Mouse (Mus musculus) left cerebral cortex, postnatal 14 days (tissue): ENCODE measurements around the gene Cadm2. TPM values are rescaled to one million over a fixed set of nuclear protein-coding genes. Genes with fewer than 3 reads are reported as not detected.

Source experiments
- DNase-seq, 2 experiments: peaks; one replicate each; pipeline ENCODE4 v3.0.0; 2021 to 2022; ENCODE audit warnings: low spot score in 2 of 2, mixed read lengths in 1 of 2
- intact Hi-C: fragments of 180-260 bp; cut with DNase I; formaldehyde crosslinking; loops from one replicate; pipeline ENCODE4 v1.15.1; 2025
- total RNA-seq, 2 experiments: library from RNA; stranded (reverse); gene quantifications; 2 replicates each; pipeline ENCODE4 v1.2.3; 2021

Gene Cadm2
- total RNA-seq, 2 experiments from 2014 or later: 306 to 358 TPM

GRCm38 (mm10) chr16:66997461-66997860 is 623.2 kb downstream of the Cadm2 start:
- DNase-seq: no peak
- intact Hi-C loops: no loop called here

- intact Hi-C loops: no loop called here
- DNase-seq: no peak
Measured at GRCm38 (mm10) chr16:66987741-66988140, 633.0 kb downstream of the Cadm2 start.

GRCm38 (mm10) chr16:66986879-66987278 is 633.8 kb downstream of the Cadm2 start:
- DNase-seq: no peak
- intact Hi-C loops: no loop called here

GRCm38 (mm10) chr16:66970912-66971311 is 649.8 kb downstream of the Cadm2 start:
- no peak for DNase-seq
- intact Hi-C loops: no loop called here

GRCm38 (mm10) chr16:66969520-66970144 is 651.1 kb downstream of the Cadm2 start:
- no peak for DNase-seq
- intact Hi-C loops: no loop called here

GRCm38 (mm10) chr16:66968336-66968735 is 652.4 kb downstream of the Cadm2 start:
- intact Hi-C loops: no loop called here
- DNase-seq: no peak

- intact Hi-C loops: no loop called here
Measured at GRCm38 (mm10) chr16:66967686-66968085, 653.0 kb downstream of the Cadm2 start.

GRCm38 (mm10) chr16:66959146-66959545 is 661.6 kb downstream of the Cadm2 start:
- no peak for DNase-seq
- intact Hi-C loops: no loop called here

More at GRCm38 (mm10) chr16:66967686-66968085, 653.0 kb downstream of the Cadm2 start:
- DNase-seq: no peak

- intact Hi-C loops: no loop called here
- no peak for DNase-seq
Measured at GRCm38 (mm10) chr16:66955876-66956275, 664.8 kb downstream of the Cadm2 start.

- DNase-seq: no peak
- intact Hi-C loops: no loop called here
Measured at GRCm38 (mm10) chr16:66936332-66936731, 684.4 kb downstream of the Cadm2 start.

GRCm38 (mm10) chr16:66925517-66925916 is 695.2 kb downstream of the Cadm2 start:
- no peak for DNase-seq
- intact Hi-C loops: no loop called here

GRCm38 (mm10) chr16:66922753-66923152 is 698.0 kb downstream of the Cadm2 start:
- intact Hi-C loops: no loop called here
- no peak for DNase-seq

GRCm38 (mm10) chr16:66921414-66921915 is 699.2 kb downstream of the Cadm2 start:
- intact Hi-C loops: no loop called here
- no peak for DNase-seq

- intact Hi-C loops: no loop called here
Measured at GRCm38 (mm10) chr16:66919889-66920402, 700.8 kb downstream of the Cadm2 start.

GRCm38 (mm10) chr16:66901801-66902200 is 718.9 kb downstream of the Cadm2 start:
- intact Hi-C loops: no loop called here
- DNase-seq: no peak

More at GRCm38 (mm10) chr16:66919889-66920402, 700.8 kb downstream of the Cadm2 start:
- no peak for DNase-seq

GRCm38 (mm10) chr16:66900664-66901063 is 720.0 kb downstream of the Cadm2 start:
- intact Hi-C loops: no loop called here
- no peak for DNase-seq

- DNase-seq: no peak
- intact Hi-C loops: no loop called here
Measured at GRCm38 (mm10) chr16:66892359-66892758, 728.3 kb downstream of the Cadm2 start.

GRCm38 (mm10) chr16:66891559-66892247 is 729.0 kb downstream of the Cadm2 start:
- no peak for DNase-seq
- intact Hi-C loops: no loop called here

- intact Hi-C loops: no loop called here
- DNase-seq: no peak
Measured at GRCm38 (mm10) chr16:66889907-66890306, 730.8 kb downstream of the Cadm2 start.

GRCm38 (mm10) chr16:66882597-66882996 is 738.1 kb downstream of the Cadm2 start:
- no peak for DNase-seq
- intact Hi-C loops: no loop called here

- no peak for DNase-seq
- intact Hi-C loops: no loop called here
Measured at GRCm38 (mm10) chr16:66871201-66871600, 749.5 kb downstream of the Cadm2 start.
